Mouse (Mus musculus) cerebellum, adult 8-10 months (tissue): ENCODE measurements around the gene Syt14.
A peak's percentile ranks its signal among the peaks of the same experiment; 100 is the strongest.

ENCODE experiments used
- DNase-seq: peaks from one replicate; pipeline ENCODE4 v3.0.0; 2022

Syt14 gene

GRCm38 (mm10) chr1:193035371-193036238 is at the start of gene Syt14:
Syt14 (minus strand) TSS chr1:193035775.
- peak; percentile 65 for DNase-seq

DNA sequence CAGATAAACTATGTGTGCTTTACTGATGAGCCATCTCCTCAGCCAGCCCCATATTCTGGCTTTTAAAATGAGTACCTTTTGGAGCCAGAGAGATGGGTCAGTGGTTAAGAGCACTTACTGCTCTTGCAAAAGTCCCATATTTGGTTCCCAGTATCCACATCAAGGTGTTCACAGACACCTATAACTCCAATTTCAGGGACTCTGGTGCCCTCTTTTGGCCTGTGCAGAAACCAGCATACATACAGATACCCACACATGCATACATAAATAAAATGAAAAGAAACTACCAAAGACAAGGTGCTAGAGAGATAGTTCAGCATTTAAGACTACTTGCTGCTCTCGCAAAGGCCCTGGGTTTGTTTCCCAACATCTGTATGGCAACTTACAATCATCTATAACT is 48.4 kb upstream of the Syt14 start:
- no peak for DNase-seq

DNA sequence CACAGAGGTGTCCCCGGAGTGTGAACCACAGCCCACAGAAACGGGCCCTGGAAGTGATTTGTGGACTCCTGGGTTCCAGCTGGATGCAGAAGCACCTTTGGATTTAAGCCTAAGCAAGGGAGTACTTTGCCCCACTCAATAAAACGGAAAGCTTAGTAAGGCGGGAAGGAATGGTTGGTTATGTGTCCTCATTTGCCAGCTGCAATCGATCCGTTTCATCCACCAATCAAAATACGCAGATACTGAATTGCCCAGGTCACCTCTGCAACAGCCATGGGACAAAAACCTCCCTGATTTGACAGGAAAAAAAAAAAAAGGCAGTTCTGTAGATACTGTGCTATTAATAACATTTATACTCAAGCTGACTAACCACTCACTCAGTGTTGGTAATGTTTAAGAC is 47.5 kb upstream of the Syt14 start:
- no peak for DNase-seq

- DNase-seq, result no peak
Measured at GRCm38 (mm10) chr1:193082311-193082921, 46.8 kb upstream of the Syt14 start.

GRCm38 (mm10) chr1:193062618-193063017 is 27.0 kb upstream of the Syt14 start:
- DNase-seq, result no peak

DNA sequence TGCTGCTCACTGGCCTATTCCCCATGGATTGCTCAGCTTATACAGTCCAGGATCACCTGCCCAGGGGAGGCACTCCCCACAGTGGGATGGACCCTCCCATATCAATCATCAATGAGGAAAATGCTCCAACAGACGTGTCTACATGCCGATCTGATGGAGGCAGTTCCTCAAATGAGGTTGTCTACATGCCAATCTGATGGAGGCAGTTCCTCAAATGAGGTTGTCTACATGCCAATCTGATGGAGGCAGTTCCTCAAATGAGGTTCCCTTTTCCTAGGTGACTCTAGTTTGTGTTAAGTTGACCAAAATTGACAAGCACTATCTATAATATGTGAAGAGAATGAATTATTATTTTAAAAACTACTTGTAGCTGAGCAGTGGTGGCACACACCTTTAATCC is 24.6 kb upstream of the Syt14 start:
- DNase-seq, result no peak

GRCm38 (mm10) chr1:193059596-193059995 is 24.0 kb upstream of the Syt14 start:
- no peak for DNase-seq

- DNase-seq, result no peak
Measured at GRCm38 (mm10) chr1:193054401-193054800, 18.8 kb upstream of the Syt14 start.

DNA sequence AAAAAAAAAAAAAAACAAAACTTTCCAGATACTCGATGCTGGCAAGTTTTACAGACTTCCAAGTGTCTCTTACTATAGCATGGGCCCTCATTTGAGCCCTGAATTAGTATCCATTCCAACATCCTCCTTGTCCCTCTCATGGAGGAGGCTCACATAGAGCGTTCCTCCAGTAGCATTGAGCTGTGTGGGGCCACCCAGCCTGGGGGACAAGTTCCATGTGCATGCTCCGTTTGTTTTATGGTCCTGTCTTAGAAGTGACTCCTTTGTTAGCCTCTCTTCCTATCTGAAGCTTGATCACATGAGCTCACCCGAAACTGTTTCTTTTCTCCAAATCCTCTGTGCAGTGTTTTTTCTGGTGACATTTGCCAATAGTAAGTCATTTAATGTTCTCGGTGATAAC is 17.5 kb upstream of the Syt14 start:
- DNase-seq, result no peak

DNA sequence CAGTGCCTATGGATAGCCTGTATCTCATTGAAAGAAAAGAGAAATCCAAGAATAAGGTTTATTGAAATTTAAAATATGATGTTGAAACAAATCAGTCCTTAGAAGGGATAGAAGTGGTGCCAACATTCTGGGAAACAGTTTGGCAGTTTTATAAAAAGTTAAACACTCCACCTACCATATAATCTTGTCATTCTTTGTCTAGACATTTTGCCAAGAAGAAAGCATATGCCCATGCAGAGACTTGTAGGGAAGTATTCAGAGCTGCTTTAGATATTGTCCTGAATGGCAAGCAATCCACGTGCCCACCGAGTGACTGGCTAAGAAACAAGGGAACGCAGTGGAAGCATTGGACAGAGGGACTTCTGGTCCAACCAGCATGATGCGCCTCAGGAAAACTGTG is 12.0 kb upstream of the Syt14 start:
- no peak for DNase-seq

DNA sequence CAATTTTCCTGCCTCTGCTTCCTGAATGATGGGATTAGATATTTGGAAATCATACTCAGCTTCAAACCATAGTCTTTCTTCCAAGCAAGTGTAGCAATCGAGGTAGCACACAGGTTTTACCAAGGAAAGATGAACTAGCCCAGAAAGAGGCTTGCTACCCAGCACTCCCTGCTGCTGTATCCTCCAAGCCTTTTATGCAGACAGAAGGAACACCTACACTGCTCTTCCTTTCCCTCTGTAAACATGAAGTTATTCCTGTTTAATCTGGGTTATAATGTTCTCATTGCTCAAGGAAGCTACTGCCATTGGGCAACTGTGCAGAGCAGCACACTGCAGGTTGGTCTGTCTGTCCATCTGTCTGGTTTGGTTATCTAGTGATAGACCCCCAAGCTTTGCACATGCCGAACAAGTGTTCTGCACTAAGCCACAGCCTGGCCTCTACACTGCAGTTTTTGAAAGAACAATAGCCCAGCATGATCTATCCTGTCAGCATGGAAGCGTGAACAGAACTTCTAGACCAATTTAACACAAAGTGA is 7.3 kb upstream of the Syt14 start:
- DNase-seq, result no peak

GRCm38 (mm10) chr1:193034951-193035370 is 614 bp downstream of the Syt14 start:
- DNase-seq, result peak; percentile 24

GRCm38 (mm10) chr1:193024311-193024710 is 11.3 kb downstream of the Syt14 start:
- DNase-seq, result no peak

- DNase-seq, result no peak
Measured at GRCm38 (mm10) chr1:193012351-193012750, 23.2 kb downstream of the Syt14 start.

DNA sequence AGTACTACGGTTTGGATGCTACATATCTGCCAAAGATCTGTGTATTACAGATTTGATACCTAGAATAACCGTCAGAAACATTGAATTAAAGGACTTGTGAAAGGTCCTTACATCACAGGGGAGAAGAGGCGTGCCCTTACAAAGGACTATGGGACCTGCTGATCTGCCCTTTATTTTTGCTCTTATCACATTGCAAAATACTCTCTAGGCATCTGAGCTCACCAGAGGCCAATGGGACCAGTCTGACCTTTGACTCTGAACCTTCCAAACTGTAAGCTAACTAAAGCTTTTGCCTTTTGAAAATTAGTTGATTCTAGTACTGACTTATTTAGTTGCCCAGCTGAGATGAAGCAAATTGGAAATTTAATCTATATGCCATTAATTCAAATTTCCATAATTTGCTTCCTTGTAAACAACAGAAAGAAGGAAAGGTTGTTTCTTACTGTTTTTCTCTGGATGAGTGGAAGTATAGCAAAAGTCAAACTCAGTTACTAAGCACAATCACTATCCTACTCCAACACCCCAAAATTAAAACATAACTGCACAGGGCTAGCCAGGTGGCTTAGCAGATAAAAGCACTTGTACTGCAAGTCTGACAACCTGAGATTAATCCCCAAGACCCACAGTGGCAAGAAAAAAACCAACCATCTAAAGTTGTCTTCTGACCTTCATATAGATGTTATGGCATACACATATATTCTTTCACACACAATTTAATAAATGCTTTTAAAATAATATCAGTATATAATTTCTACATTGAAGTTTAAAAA is 24.4 kb downstream of the Syt14 start:
- DNase-seq, result no peak

DNA sequence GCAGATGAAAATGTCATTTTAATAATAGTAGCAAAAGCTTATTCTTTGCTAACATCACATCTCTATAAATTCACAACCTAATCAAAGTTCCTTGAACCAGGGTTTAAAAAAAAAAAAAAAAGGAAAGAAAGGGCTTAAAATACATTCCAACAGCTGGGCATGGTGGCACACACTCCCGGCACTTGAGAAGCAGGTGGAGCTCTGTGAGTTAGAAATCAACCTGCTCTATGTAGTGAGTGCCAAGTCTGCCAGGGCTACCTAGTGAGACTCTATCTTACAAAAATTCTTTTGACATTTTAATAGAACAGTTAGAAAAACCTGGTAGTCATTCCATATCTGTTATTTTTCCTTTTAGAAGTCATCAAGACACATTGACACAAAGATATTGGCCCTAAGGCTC is 31.0 kb downstream of the Syt14 start:
- no peak for DNase-seq

GRCm38 (mm10) chr1:193003953-193004352 is 31.6 kb downstream of the Syt14 start:
- DNase-seq, result no peak

DNA sequence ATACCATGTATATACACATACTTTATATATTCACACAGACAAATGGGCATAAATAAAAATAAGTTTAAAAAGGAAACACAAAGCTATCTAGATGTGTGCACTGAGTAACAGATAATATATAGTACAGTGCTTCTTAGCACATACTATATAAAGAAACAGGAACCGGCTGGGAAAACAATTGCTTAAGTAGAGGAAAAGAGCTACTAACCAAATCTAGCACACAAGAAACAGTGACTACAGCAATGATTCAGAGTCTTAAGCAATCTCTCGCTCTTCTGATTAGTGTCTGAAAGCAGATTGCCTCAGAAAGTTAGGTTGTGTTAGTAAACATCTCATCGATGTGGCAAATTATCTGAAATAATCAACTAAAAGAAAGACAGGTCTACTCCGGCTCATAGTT is 33.3 kb downstream of the Syt14 start:
- DNase-seq, result no peak

DNA sequence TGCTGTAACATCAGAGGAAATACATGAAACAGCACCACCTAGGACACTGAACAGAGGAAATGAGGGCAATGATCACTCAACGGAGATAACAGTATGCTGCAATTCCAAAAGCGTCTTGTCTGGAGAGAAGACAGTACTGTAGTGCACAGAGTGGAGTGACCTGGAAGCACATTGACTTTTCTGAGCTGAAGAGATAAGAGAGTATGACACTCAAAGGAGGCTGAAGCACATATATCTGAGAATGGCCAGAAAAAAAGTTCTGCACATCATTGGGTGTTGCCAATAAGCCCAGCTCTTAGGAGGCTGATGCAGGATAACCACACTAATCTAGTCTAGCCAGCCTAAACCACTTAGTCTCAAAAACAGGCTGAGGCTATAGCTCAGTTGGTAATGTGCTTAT is 34.0 kb downstream of the Syt14 start:
- no peak for DNase-seq

- DNase-seq, result no peak
Measured at GRCm38 (mm10) chr1:193000908-193001307, 34.7 kb downstream of the Syt14 start.

DNA sequence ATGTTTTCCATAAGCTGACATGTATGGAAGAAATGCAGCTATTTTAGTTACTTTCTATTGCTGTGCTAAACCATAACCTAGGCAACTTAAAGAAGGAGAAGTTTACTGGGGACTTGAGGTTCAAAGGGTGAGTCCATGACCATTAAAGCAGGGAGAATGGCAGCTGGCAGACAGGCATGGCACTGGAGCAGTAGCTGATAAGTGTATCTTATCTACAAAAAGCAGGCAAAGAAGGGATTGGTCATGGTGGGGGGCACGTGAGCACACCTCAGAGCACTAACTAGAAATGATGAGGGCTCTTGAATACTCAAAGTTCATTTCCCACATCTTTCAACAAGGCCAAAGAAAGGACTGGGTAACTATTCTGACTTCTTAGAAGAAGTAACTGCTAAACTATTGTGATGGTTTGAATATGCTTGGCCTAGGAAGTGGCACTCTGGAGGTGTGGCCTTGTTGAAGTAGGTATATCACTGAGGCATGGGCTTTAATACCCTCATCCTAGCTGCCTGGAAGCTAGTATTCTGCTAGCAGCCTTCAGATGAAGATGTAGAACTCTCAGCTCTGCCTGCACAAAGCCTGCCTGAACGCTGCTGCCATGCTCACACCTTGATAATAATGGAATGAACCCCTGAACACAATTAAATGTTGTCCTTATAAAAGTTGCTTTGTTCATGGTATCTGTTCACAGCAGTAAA is 41.2 kb downstream of the Syt14 start:
- DNase-seq, result no peak

DNA sequence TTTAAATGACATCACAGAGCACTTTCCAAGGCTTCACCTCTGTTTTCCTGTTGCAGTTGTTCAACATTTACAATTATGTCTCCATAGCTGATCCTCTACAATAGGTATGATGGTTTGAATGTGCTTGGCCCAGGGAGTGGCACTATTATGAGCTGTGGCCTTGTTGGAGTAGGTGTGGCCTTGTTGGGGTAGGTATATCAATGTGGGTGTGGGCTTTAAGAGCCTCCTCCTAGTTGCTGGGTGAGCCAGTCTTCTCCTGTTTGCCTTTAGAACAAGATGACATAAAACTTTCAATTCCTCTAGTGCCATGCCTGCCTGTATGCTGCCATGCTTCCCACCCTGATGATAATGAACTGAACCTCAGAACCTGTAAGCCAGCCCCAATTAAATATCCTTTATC is 42.1 kb downstream of the Syt14 start:
- no peak for DNase-seq

- no peak for DNase-seq
Measured at GRCm38 (mm10) chr1:192987203-192987602, 48.4 kb downstream of the Syt14 start.
